Mouse (Mus musculus): Measurements from ENCODE around the gene Prrt4.

GRCm38 (mm10) chr6:29178888-29179658 lies at the start of gene Prrt4:
- TF ChIP-seq CTCF (conservative IDR thresholded peaks at IDR 0.05; ENCODE audit: low read length), result no peak
- no peak for TF ChIP-seq NANOG (IDR thresholded peaks at IDR 0.05; ENCODE audit: borderline replicate concordance, low read length)
